Mouse (Mus musculus) intestine, embryonic 15.5 days (tissue): Measurements from ENCODE around the gene Yae1d1. TPM values are rescaled to one million over a fixed set of nuclear protein-coding genes. Genes with fewer than 3 reads are reported as not detected.
"Not testable (repeated sequence)": the region's sequence is repeated elsewhere in the genome, so short reads cannot be mapped to it uniquely, and the experiment has no call there.

Experiments used
- ATAC-seq: fragments of 200-750 bp; cut with Nextera tagmentation; 2 replicates; pipeline ENCODE4 v1.8.0; 2017; ENCODE audit warnings: moderate TSS enrichment, moderate library complexity
- H3K27ac ChIP-seq: fragments of 300-500 bp; sonication (generic); 2 replicates; pipeline ENCODE4 v1.5.1; 2015; ENCODE audit warnings: mild to moderate bottlenecking, inconsistent platforms
- H3K27me3 ChIP-seq: fragments of 300-500 bp; sonication (generic); replicated peaks from 2 replicates; pipeline ENCODE4 v1.6.1; 2015; ENCODE audit warnings: inconsistent platforms
- H3K36me3 ChIP-seq: fragments of 300-500 bp; sonication (generic); 2 replicates; pipeline ENCODE4 v1.6.1; 2015; ENCODE audit warnings: inconsistent platforms
- H3K4me1 ChIP-seq: fragments of 300-500 bp; sonication (generic); replicated peaks from 2 replicates; pipeline ENCODE4 v1.6.1; 2015; ENCODE audit warnings: inconsistent platforms
- H3K4me2 ChIP-seq: fragments of 300-500 bp; sonication (generic); replicated peaks from 2 replicates; pipeline ENCODE4 v1.6.1; 2015; ENCODE audit warnings: mild to moderate bottlenecking, inconsistent platforms
- H3K4me3 ChIP-seq: fragments of 300-500 bp; sonication (generic); replicated peaks from 2 replicates; pipeline ENCODE4 v1.5.1; 2015; ENCODE audit warnings: inconsistent platforms
- H3K9ac ChIP-seq: fragments of 300-500 bp; sonication (generic); 2 replicates; pipeline ENCODE4 v1.6.1; 2015; ENCODE audit warnings: inconsistent platforms
- H3K9me3 ChIP-seq: fragments of 300-500 bp; sonication (generic); 2 replicates; pipeline ENCODE4 v1.6.1; 2016; ENCODE audit warnings: inconsistent platforms
- WGBS: fragments of 180-500 bp; shearing (Covaris S2); methylation state at CpG from one replicate; pipeline ENCODE4 v1.1.7; 2015; 5-methylcytosine and 5-hydroxymethylcytosine counted together
- polyA plus RNA-seq: library from polyadenylated mRNA; unstranded; fragments of >200 nt; fragmentation: Nextera tagmentation; extraction: Ambion mirVana; gene quantifications from 2 replicates; pipeline ENCODE4 v1.2.1, GENCODE M21; 2015

Yae1d1 gene
- polyA plus RNA-seq, 1 experiment from 2014 or later = 73.7 TPM

DNA sequence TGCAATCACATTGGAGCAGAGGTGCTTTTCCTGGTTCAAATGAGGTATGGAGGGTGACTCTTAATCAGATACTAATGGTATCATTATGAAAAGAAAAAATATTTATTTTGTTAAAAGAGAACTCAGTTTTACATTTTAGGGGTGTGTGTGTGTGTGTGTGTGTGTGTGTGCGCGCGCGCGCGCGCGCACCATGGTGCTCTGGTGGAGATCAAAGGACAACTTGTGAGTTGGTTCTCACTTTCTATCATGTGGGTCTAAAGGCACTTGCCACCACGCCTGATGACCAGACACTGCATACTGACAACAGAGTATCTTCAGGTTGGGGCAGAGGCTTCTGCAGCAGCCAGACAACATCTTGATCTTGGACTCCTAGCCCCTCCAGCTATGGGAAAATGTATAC lies 18.4 kb downstream of the Yae1d1 start:
- WGBS = 96% methylated on average over 9 of the region's 9 CpGs
- Histone ChIP-seq H3K4me1 (no peaks in the 10 kb centered on the region), H3K27ac (no peak overlapping the region), H3K4me3 (no peak overlapping the region), H3K9me3 (no peaks in the 10 kb centered on the region), H3K36me3 (no peaks in the 10 kb centered on the region), H3K4me2 (no peak overlapping the region), H3K9ac (no peak overlapping the region), H3K27me3 (no peaks in the 10 kb centered on the region)
- ATAC-seq = no peak

DNA sequence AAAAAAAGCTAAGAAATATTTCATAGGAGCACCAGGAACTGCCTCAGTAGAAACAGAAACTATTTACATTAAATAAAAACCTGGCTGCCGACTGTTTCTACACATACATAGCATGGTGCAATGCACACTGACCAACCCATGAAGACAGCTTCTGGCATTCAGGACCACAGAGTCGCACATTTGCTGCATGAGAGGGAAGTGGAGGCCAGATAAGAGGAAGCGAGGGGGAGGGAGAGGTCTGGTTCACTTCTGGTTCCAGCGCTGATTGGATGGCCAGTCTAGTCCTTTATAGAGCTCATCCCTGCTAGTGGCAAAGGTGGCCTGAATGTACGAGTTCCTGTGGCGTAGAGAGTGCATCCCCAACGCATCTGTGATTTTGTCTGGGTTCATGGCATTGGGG lies 32.5 kb downstream of the Yae1d1 start:
- H3K27ac ChIP-seq = no peak overlapping the region
- no peak overlapping the region for H3K4me2 ChIP-seq
- no peak for ATAC-seq
- H3K27me3 ChIP-seq = no peaks in the 10 kb centered on the region
- H3K4me3 ChIP-seq = no peak overlapping the region
- H3K9me3 ChIP-seq = no peaks in the 10 kb centered on the region
- H3K36me3 ChIP-seq = no peaks in the 10 kb centered on the region
- H3K9ac ChIP-seq = no peak overlapping the region
- 80% methylated on average over 7 of the region's 7 CpGs for WGBS
- no peaks in the 10 kb centered on the region for H3K4me1 ChIP-seq

DNA sequence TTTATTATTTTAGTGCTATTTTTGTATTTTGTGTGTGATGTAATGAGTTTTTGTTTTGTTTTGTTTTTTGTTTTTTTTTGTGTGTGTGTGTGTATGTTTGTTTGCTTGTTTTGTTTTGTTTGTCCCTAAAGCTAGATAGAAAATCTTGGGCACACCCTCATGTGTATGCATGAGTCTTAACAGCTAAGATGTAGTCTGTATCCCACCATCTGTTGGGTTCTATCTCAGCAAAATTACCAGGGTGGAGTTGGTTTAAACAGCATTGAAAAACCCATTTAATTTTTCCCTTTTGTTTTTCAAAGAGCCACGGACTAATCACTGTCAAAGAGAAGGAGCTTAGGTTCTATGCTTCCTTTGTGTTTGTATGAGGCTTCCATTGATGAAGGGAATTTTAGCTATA lies 38.9 kb downstream of the Yae1d1 start:
- no peaks in the 10 kb centered on the region for H3K4me1 ChIP-seq
- 71% methylated on average over 1 of the region's 1 CpGs for WGBS
- H3K27ac ChIP-seq = no peak overlapping the region
- H3K36me3 ChIP-seq = no peaks in the 10 kb centered on the region
- no peak overlapping the region for H3K9ac ChIP-seq
- H3K4me2 ChIP-seq = no peak overlapping the region
- no peak for ATAC-seq
- no peaks in the 10 kb centered on the region for H3K9me3 ChIP-seq
- H3K27me3 ChIP-seq = no peaks in the 10 kb centered on the region
- no peak overlapping the region for H3K4me3 ChIP-seq

- not testable (repeated sequence) for H3K4me3 ChIP-seq, H3K27ac ChIP-seq, H3K4me1 ChIP-seq, H3K9ac ChIP-seq, H3K4me2 ChIP-seq, H3K36me3 ChIP-seq, H3K9me3 ChIP-seq, H3K27me3 ChIP-seq, ATAC-seq
- 95% methylated on average over 8 of the region's 8 CpGs for WGBS
Measured at GRCm38 (mm10) chr13:17950581-17950980, 42.6 kb downstream of the Yae1d1 start.

- 0 out of 2 replicates have a peak, but pooled peaks cover 2% of the 10 kb centered on the region for H3K4me1 ChIP-seq
- WGBS = 76% methylated on average over 18 of the region's 18 CpGs
- H3K9me3 ChIP-seq = no peaks in the 10 kb centered on the region
- no peak for ATAC-seq
- no peak overlapping the region for H3K27ac ChIP-seq
- H3K36me3 ChIP-seq = no peaks in the 10 kb centered on the region
- H3K9ac ChIP-seq = no peak overlapping the region
- no peak overlapping the region for H3K4me3 ChIP-seq
- H3K4me2 ChIP-seq = no peak overlapping the region
- H3K27me3 ChIP-seq = no peaks in the 10 kb centered on the region
Measured at GRCm38 (mm10) chr13:17949555-17949954, 43.6 kb downstream of the Yae1d1 start.

GRCm38 (mm10) chr13:17944078-17944917 lies 48.9 kb downstream of the Yae1d1 start, which contains the start of gene Rala:
Rala (minus strand) TSS chr13:17944239.
- Histone ChIP-seq H3K36me3 (no peaks in the 10 kb centered on the region), H3K4me3 (peak within 1 kb of the TSS; percentile 95), H3K4me1 (peaks cover 5% of the 10 kb centered on the region; the same call in 1 of the 2 replicates), H3K9me3 (no peaks in the 10 kb centered on the region), H3K9ac (peak within 1 kb of the TSS; percentile 84), H3K4me2 (peak within 1 kb of the TSS; percentile 72), H3K27me3 (no peaks in the 10 kb centered on the region), H3K27ac (peak within 1 kb of the TSS; percentile 90)
- 8% methylated on average over 62 of the region's 69 CpGs for WGBS
- ATAC-seq = peak; percentile 100

- peaks cover 5% of the 10 kb centered on the region; the same call in 1 of the 2 replicates for H3K4me1 ChIP-seq
- H3K4me2 ChIP-seq = peak overlapping the region; percentile 72
- H3K4me3 ChIP-seq = peak overlapping the region; percentile 95
- no peaks in the 10 kb centered on the region for H3K9me3 ChIP-seq
- peak; percentile 93 for ATAC-seq
- H3K9ac ChIP-seq = peak overlapping the region; percentile 84
- H3K27me3 ChIP-seq = no peaks in the 10 kb centered on the region
- no peaks in the 10 kb centered on the region for H3K36me3 ChIP-seq
- WGBS = under 1% methylated on average over 54 of the region's 70 CpGs
- H3K27ac ChIP-seq = peak overlapping the region; percentile 90
Measured at GRCm38 (mm10) chr13:17943306-17944077, 49.7 kb downstream of the Yae1d1 start.

DNA sequence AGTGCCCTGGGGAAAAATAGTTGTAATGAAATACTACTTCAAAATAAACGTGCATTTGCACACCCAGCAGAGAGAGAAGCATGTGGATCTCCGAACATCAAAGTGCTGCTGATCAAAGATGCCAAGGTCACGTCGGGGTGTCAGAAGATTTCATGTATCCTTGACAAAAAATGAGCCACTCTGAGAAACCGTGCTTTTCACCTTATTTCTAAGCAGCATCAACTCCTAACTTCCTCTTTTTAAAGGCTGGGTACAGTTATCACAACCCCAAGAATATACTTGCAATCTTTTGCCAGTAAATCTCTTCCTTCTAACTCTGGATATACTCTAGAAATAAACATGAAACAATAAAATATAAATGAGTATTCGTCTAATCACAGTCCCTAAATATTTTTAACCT lies 50.8 kb downstream of the Yae1d1 start:
- WGBS = 73% methylated on average over 6 of the region's 6 CpGs
- H3K4me3 ChIP-seq = no peak overlapping the region
- no peaks in the 10 kb centered on the region for H3K36me3 ChIP-seq

More for the DNA sequence above, 50.8 kb downstream of the Yae1d1 start:
- no peak overlapping the region for H3K9ac ChIP-seq
- no peaks in the 10 kb centered on the region for H3K9me3 ChIP-seq
- no peak overlapping the region for H3K4me2 ChIP-seq
- peaks cover 5% of the 10 kb centered on the region; the same call in 1 of the 2 replicates for H3K4me1 ChIP-seq
- ATAC-seq = no peak
- no peaks in the 10 kb centered on the region for H3K27me3 ChIP-seq
- no peak overlapping the region for H3K27ac ChIP-seq

Other genes starting within 250 kb of the Yae1d1 start
- 13.8 and 14.5 TPM in 2 replicates for gene Cdk13, start 188.3 kb downstream of the Yae1d1 start, polyA plus RNA-seq
- 96.8 and 108 TPM in 2 replicates for gene Rala, start 49.1 kb downstream of the Yae1d1 start, polyA plus RNA-seq